Mouse (Mus musculus) natural killer cell, adult 2 months (primary cell): ENCODE data around the gene Rpl23a.

ENCODE experiments used
- DNase-seq, 2 experiments: peaks; one replicate each; pipeline ENCODE4 v3.0.0; 2022; ENCODE audit warnings: low spot score in 2 of 2

Gene Rpl23a

DNA sequence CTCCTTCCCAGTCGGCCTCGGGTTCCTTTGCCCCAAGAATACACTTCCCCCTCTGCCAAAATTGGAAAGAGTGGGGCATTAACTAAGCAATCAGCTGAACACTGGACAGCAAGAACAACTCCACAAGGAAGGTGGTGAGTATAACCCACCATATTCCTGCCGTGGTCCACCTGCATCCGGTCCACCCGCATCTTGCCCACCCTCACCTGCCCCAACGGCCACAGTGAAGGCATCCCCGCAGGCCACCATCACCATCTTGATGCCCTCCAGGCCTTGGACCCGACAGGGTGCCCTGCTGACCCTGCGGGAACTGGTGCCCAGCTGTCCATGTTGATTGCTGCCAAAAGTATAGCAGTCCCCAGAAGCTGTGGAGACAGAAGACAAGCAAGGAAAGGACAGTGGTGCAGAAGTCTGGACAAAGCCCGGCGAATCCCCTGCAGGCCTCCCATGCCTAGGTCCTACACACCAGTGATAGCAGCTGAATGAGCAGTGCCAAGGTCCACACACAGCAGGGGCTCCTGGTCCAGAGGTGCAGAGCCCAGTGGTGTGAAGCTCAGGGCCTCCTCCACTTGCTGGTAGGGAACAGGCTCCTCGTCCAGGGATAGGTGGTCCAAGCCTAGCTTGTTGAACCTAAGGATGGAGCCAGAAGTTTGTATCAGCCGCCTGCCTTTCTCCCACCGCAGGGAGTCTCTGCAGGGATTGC, 16.0 kb downstream of the Rpl23a start:
- DNase-seq = no peak

DNA sequence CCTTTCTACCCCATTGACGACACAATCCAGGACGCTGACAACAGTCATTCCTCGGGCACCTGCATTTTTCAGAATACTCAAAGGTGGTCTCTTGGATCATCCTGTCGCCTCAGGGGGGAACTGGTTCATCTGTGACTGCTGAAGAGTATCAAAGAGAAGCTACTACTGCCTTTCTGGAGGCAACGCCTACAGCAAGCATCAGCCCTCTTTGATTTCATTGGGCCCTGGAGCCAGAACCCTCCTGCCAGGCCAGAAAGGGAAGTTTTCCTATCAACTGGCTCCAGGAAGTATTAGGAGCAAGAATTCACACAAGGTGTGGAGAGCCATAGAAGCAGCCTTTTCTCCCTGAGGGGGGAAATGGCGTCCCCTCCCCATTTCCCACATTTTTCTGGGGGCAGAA, 16.7 kb downstream of the Rpl23a start:
- DNase-seq = no peak

DNA sequence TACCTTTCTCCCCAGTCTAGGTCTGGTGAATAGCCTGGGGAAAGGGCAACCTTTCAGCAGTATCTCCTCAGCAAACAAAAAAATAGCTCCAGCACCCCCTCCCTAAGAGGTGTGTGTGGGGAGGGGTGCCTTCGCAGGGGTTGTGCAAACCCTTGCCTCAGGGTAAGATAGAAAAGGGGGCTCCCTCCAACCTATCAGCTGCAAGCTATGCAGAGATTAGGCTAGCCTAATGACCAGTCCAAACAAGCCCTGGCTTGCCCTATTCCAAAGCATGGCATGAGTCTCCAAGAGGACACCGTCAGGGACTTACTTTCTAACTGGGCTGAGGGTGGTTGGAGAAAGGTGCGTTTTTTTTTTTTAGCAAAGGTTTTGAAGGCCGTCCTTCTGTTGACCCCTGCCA, 17.2 kb downstream of the Rpl23a start:
- no peak for DNase-seq

DNA sequence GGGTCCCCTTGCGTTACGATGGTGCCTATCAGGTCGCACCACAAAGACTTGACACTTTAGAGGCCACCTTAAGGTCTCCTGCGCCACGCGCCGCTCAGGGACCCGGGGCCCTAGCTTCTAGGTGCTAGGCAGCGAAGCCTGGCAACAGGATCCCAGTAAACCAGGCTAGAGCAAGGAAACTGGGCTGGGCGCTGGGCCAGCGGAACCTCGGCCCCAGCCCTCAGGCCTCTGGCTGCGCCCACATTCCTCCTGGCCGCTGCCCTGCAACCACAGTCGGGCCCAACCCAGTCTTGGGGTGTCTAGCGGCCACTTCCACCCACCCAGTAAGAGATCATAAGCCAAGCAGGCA, 17.6 kb downstream of the Rpl23a start:
- no peak for DNase-seq

DNA sequence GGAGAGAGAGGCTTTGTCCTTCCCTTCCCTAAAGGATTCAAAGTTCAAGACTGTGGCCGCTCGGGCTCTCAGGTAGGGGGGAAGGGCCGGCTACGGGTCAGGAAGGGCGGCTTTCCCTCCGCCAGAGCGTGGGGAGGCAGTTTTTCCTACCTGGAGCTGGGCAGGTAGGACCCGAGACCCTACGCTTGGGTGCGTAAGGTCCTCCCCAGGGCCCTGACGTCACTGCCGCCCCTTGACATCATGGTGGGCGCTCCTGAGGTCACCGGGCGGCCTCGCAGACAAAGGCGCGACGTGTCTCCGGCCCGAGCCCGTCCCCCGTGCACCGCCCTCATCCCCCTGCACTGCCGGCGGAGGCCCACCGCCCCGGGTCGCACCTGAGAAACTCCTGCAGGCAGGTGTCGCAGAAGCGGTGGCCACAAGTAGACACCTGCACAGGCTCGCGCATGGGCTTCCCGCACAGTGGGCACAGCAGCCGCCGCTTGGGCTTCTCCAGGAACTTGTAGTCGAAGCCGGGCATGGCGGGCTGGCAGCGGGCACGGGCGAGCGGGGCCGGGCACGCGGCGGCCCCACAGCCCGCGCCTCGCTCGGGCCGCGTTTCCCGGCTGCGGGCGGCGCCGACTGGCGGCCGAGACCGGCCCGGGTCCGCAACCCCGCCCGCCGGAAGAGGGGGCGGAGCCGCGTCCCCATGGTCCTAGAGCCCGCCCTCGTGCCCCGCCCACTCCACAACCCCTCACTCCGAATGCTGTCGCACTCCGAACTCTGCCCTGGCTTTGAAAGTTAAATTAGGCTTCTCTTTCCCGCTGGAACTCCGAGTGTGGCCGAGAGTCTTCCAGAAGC, 18.2 kb downstream of the Rpl23a start, which contains the start of gene Traf4:
TSS of gene Traf4 (minus strand) at position 666 of the 837 bp plus-strand sequence.
- DNase-seq = peak; percentile 60 to 70

DNA sequence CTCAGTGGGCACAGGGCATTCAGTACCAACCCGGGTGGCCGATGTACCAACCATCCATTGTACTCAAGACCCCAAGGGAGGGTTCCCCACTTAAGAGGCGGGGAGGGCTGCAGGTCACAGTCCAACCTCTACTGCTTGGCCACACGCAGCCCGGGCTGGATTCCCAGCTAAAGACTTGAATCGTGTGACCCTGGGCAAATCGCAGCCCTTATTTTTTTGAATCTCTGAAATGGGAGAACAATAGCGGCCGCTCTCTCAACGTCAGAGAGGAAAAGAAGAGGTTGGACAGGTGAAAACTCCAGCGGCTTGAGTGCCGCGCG, 18.8 kb downstream of the Rpl23a start:
- no peak for DNase-seq

DNA sequence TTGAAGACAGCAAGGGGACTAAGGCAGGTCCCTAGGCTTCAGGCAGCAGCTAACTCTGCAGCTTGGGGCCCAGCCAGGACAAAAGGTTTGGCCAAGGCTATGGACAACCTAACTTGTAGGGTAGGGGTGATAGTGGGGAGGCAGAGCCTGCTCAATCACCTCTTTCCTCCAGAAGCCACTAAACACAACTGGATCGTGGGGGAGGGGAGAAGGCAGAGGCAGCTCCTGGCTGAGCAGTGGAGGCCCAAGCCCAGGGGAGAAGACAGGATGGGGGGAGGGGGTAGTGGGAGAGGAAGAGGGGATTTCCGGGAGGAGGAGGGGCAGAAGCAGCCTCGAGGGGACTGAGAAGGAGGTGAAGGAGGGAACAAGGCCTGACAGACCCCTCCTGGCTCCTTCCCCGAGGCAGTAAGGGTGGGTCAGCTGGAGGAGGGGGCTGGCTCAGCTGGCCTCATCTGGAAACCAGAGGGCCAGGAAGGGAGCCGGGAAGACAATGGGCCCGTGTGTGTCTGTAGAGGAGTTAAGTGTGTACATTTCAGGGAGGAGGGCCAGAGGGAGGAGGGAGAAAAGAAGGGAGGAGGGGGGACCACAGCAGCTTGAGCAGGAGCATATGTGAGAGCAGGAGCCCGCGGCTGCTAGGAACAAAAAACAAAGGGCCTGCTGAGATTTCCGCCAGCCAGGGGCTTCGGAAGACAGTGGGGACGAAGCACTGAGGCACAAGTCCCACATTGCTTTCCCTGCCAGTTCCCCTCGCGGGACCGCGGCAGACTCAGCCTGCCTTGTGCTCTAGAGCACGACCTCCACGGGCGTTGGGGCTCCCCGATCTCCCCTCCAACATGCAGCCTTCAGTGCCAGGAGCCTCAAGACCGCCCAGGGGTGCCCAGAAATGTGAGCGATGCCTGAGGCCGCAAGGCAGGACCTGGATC, 19.4 kb downstream of the Rpl23a start:
- peak in 1 of 2 experiments; percentile 15 for DNase-seq

DNA sequence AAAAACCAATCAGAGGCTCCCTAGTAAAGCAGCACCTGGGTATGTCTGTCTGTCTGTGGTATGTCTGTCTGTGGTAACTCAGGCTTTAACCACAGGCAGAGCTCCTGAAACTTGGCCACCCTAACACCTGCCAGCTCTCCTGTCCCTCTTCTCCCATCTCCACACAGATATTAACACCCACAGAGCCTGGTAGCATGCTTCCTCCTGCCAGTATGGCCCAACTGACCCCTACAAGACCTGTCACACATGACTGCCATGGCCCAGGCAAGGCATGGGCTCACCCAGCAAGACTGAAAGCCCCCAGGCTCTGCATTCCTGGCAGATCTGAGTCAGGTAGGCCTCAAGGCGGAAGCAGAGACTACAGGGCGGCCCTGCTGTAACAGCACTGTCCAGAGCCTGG, 20.3 kb downstream of the Rpl23a start:
- DNase-seq = no peak

DNA sequence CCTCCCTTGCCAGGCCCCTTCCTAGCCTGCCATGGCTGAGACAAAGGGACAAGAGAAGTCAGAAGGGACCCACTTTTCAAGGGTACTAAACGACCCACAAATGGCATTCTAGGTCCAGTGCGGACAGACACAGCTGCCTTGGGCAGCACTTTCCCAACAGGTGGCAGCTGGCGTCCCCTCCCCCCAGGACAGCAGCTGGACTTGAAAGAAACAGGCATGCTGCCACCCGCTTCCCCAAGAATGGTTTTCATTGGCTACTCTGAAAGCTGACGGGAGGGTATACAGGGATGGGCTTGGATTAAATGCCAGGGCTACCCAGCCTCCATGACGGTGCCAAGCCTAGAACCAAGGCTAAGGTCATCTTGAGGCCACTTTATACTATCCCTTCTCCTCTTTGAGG, 20.9 kb downstream of the Rpl23a start:
- no peak for DNase-seq

DNA sequence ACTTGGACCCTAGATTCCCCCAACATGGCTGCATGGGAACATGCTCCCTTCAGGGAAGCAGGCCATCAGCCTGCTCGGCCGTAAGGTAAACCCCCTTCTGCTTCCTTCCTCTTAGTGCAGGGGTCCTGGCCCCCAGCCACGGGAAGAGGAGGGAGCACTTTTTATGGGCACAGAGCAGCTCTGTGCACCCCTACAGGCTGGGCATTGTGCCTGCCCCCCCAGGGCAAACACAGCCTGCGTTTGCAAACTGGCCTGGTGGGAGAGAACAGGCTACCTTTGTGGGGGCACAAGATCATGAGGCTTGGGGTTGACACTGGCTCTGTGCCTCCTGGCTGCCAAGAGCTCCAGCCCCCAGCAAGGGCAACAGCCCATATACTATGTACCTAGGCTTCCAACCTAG, 21.4 kb downstream of the Rpl23a start:
- DNase-seq = no peak

DNA sequence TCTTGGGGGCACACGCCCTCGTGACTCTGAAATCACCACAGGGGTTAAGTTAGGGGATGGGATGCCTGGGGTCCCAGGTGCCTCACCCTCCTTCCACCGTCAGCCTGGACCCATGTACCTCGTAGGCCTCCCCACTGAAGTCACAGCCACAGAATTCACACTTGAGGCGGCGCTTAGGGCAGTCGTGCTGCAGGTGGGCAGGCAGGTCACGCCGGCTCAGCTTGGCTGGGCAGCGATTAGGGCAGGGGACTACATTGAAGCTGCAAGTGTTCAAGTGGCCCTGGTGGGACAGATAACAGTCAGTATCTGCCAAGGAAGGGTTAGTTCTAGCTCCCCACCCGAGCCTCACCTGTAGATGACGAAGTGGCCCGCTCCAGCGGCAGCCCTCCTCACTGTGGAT, 22.2 kb downstream of the Rpl23a start:
- no peak for DNase-seq

DNA sequence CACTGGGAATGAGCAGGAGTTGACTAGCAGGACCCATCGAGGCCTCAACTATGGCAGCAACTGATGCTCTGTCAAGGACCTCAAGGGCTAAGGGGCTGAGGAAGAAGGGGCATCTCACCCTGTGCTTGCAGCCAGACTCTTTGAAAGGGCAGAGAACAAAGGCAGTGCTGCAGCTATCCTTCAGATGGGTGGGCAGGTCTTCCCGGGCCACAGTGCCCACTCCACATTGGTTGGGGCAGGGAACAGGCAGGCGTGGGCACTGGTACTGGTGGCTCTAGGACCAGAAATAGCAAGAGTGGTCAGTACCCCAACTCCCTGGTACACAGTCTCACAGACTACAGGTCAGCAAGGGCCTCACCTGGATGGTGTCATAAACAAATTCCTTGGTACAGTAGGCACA, 22.7 kb downstream of the Rpl23a start:
- DNase-seq = no peak

DNA sequence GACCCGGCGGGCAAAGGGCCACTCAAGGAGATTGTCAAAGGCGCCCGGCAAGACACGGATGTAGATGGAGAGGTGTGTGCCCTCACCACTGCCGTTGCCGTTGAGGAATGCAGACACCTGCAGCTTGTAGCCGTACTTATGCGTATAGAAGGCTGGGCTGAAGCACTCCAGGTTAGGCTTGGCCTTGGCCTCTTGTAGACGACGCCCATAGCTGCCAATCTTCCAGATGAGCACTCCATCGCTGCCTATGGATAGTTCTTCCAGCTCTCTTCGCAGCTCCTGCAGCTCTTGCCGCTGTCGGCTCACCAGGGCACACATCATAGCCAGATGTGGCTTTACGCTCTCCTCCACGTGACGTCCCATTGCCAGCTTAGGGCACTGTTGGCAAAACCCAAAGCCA, 23.2 kb downstream of the Rpl23a start:
- no peak for DNase-seq

DNA sequence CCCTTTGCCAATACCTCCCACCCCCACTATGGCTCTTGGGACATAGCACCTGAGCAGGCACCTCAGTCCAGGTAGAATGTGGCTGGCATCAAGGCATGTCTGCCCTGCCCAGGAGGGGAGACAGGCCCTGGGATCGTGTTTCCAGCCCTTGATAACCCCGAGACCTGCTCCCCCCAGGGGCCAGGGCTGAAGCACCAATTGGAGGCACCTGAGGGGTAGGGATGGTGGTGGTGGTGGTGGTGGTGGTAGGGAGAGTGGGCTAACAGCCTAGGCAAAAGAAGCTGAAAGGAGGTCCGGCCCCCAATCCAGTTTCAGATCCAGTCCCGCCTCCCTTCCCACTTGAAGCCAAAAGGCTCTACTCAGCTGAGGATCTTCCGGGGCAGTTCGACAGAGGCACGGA, 23.8 kb downstream of the Rpl23a start:
- no peak for DNase-seq

DNA sequence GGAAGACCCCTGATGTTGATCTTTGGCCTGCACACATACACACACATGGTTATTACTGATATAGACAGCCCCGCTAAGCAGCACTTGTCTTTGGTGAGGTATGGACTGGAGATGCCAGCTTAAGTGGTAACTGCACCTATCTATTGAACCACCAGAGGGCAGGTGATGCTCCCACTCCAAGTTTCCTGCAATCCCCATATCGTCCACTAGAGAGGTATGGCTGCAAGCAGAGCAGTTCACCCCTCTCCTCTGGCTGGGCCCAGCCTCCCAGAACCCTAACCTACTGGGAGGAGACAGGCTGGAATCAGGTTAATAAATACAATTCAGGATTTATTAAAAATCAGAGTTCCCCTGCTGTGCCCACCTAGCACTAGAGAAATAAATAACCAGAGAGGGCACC, 24.3 kb downstream of the Rpl23a start:
- peak; percentile 79 to 85 for DNase-seq

DNA sequence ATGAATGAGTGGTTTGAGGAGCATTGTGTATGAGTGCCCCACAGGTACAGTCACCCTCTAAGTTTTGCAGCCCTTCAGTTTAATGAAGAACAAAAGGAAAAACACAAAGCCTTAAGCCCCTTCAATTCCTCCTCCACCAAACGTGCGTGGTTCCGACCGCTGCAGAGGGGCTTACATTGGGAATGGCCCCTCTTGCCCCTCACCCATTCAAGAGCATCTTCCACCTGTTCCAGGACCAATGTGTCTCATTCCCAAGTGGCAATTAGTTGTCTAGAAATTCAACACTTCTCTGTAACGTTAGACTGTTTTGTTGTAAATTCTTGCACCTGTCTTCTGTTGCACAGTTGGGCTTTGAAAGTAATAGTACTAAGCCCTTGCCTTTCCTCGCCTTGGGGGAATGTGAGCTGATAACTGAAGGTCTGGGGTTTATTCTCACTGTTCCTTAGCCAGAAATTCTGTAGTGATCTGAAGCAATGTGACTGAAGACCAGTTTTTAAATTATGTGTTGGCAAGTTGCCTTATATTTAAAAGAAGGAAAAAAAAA, 27.2 kb downstream of the Rpl23a start:
- DNase-seq = no peak

DNA sequence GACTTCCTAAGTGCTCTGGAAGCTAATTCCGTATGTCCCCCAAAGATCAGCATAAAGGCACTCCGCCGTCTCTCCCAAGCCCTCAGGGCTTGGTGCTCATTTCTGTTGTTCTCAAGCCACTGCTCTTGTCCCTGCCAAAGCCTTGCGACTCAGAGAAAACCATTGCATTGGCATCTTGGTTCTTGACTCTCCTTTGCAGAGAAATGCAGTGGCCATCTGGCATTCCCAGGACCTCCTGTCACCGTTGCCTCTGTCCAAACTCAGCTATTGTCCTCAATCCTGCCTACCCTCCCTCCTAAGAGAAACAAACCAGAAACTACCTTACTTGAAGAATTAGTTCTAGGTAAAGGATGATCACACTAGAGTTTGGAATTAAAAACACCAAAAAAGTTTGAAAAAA, 27.7 kb downstream of the Rpl23a start:
- no peak for DNase-seq

DNA sequence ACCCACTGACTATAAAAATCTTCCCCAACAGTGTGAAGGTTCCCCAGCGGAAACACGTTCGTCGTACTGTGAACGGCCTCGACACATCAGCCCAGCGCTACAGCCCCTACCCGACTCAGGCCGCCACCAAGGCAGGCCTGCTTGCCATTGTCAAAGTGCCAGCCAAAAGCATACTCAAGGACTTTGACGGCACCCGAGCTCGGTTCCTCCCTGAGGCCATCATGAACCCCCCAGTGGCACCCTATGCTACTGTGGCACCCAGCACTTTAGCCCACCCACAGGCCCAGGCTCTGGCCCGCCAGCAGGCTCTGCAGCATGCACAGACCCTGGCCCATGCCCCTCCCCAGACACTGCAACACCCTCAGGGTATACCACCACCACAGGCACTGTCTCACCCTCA, 29.6 kb downstream of the Rpl23a start:
- no peak for DNase-seq

DNA sequence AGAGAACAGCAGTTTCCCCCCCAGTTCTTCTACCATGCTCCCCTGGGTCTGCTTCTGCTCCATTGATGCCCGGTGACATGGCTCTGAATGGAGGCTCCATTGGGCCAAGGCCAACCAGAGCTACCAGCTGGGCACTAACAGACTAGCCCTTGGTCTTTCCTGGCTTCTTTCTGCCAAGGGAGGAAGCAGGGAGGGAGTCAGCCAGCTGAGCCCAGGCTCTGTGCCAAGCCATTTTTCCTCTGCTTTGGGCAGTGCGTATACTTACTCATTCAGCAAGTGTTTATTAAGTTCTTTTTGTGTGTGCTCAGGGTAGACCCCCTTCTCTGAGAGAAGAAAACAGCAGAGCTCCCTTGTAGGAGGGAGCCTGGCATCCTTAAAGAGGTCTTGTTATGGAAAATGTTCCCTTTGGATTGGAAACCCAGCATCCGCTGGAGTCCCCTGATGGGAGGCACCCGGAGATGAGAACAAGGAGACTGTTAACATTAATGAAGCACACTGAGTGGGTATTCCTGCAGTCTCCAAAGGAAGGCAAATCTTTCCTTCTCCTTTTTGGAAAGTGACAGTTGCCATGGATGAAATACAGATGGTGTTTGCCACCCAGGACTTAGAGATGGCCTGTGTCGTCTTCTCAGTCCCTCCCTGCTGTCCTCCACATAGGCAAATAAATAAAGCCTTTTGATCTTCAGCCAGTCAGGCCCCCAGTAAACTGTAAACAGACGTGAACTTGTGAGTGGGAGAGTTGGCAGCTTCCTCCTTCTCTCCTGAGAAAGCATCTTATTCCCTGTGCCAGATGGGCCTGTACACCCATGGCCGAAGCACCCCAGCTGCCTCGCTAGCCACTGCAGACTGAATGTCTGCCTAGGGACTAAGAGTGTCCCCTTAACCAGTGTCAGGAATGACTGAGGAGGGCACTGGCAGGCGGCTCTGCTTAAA, 30.8 kb downstream of the Rpl23a start:
- no peak for DNase-seq

DNA sequence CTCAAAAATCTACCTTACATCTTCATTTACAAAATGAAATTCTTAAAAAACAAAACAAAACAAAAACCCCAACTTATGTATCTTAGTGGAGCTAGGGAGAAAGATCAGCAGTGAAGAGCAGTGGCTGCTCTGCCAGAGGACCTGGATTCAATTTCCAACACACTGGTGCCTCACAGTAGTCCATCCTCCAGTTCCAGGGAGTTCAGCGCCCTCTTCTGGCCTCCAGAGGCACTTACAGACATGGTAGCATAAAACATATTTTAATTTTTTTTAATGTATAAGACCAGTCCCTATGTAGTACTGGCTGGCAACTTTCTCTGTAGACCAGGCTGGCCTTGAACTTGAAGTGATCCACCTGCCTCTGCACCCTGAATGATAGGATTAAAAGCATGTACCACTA, 32.2 kb downstream of the Rpl23a start:
- no peak for DNase-seq
